Mouse (Mus musculus): ENCODE measurements around the gene Tmem185a. TPM values are rescaled to one million over a fixed set of nuclear protein-coding genes. Genes with fewer than 3 reads are reported as not detected.
"Not testable (repeated sequence)": the region's sequence is repeated elsewhere in the genome, so short reads cannot be mapped to it uniquely, and the experiment has no call there.

Gene Tmem185a
- 34.7 and 37.5 TPM in 2 replicates for polyA plus RNA-seq (2015; fragmentation: Nextera tagmentation; extraction: Ambion mirVana)

GRCm38 (mm10) chrX:70476792-70477776, at the start of gene Tmem185a:
Tmem185a (minus strand) TSS chrX:70477180.
- peak within 1 kb of the TSS; percentile 75 for H3K9ac ChIP-seq (ENCODE audit: low read length)
- H3K27ac ChIP-seq (ENCODE audit: low read length) = peak within 1 kb of the TSS; percentile 73
- H3K36me3 ChIP-seq (ENCODE audit: control insufficient read depth, insufficient read depth, low read length) = no peaks in the 10 kb centered on the region
- WGBS = 20% methylated on average over 34 of the region's 42 CpGs
- no peaks in the 10 kb centered on the region; the same call in 1 of the 2 replicates for H3K27me3 ChIP-seq (ENCODE audit: control insufficient read depth, insufficient read depth, low read length)
- peak; percentile 94 for ATAC-seq (ENCODE audit: insufficient read depth, low FRiP score)
- peak within 1 kb of the TSS; percentile 56 for H3K4me2 ChIP-seq (ENCODE audit: low read depth, low read length)
- H3K4me1 ChIP-seq (ENCODE audit: control insufficient read depth, insufficient read depth, low read length) = no peaks in the 10 kb centered on the region
- H3K4me3 ChIP-seq (replicated peaks; ENCODE audit: low read length) = peak within 1 kb of the TSS; percentile 61
- H3K9me3 ChIP-seq (replicated peaks; ENCODE audit: control insufficient read depth, low read length) = no peaks in the 10 kb centered on the region

- 58% methylated on average over 3 of the region's 3 CpGs for WGBS
- not testable (repeated sequence) for H3K4me2 ChIP-seq (ENCODE audit: low read depth, low read length); H3K27ac ChIP-seq (ENCODE audit: low read length); H3K36me3 ChIP-seq (ENCODE audit: control insufficient read depth, insufficient read depth, low read length); H3K4me3 ChIP-seq (replicated peaks; ENCODE audit: low read length); H3K27me3 ChIP-seq (ENCODE audit: control insufficient read depth, insufficient read depth, low read length); H3K9ac ChIP-seq (ENCODE audit: low read length); H3K9me3 ChIP-seq (replicated peaks; ENCODE audit: control insufficient read depth, low read length); ATAC-seq (ENCODE audit: insufficient read depth, low FRiP score); H3K4me1 ChIP-seq (ENCODE audit: control insufficient read depth, insufficient read depth, low read length)
Observed at GRCm38 (mm10) chrX:70514413-70514812, 37.4 kb upstream of the Tmem185a start.

GRCm38 (mm10) chrX:70487328-70487727, 10.3 kb upstream of the Tmem185a start:
- not testable (repeated sequence) for H3K36me3 ChIP-seq (ENCODE audit: control insufficient read depth, insufficient read depth, low read length); H3K27ac ChIP-seq (ENCODE audit: low read length); ATAC-seq (ENCODE audit: insufficient read depth, low FRiP score); H3K9ac ChIP-seq (ENCODE audit: low read length); H3K4me1 ChIP-seq (ENCODE audit: control insufficient read depth, insufficient read depth, low read length); H3K4me2 ChIP-seq (ENCODE audit: low read depth, low read length); H3K4me3 ChIP-seq (replicated peaks; ENCODE audit: low read length); H3K9me3 ChIP-seq (replicated peaks; ENCODE audit: control insufficient read depth, low read length); H3K27me3 ChIP-seq (ENCODE audit: control insufficient read depth, insufficient read depth, low read length)
- WGBS = no CpG with 5 or more reads among the region's 1 CpGs

GRCm38 (mm10) chrX:70482154-70482553, 5.2 kb upstream of the Tmem185a start:
- no peak overlapping the region for H3K4me2 ChIP-seq (ENCODE audit: low read depth, low read length)
- no peak overlapping the region for H3K27ac ChIP-seq (ENCODE audit: low read length)
- no peak for ATAC-seq (ENCODE audit: insufficient read depth, low FRiP score)
- H3K4me3 ChIP-seq (replicated peaks; ENCODE audit: low read length) = no peak overlapping the region
- no peaks in the 10 kb centered on the region; the same call in 1 of the 2 replicates for H3K27me3 ChIP-seq (ENCODE audit: control insufficient read depth, insufficient read depth, low read length)
- no peaks in the 10 kb centered on the region for H3K4me1 ChIP-seq (ENCODE audit: control insufficient read depth, insufficient read depth, low read length)
- WGBS = 62% methylated on average over 2 of the region's 2 CpGs
- H3K9ac ChIP-seq (ENCODE audit: low read length) = no peak overlapping the region
- no peaks in the 10 kb centered on the region for H3K36me3 ChIP-seq (ENCODE audit: control insufficient read depth, insufficient read depth, low read length)
- no peaks in the 10 kb centered on the region for H3K9me3 ChIP-seq (replicated peaks; ENCODE audit: control insufficient read depth, low read length)

GRCm38 (mm10) chrX:70478701-70479100, 1.7 kb upstream of the Tmem185a start:
- Histone ChIP-seq H3K4me3 (replicated peaks; ENCODE audit: low read length) (no peak overlapping the region), H3K4me1 (ENCODE audit: control insufficient read depth, insufficient read depth, low read length) (no peaks in the 10 kb centered on the region), H3K9ac (ENCODE audit: low read length) (no peak overlapping the region), H3K9me3 (replicated peaks; ENCODE audit: control insufficient read depth, low read length) (no peaks in the 10 kb centered on the region), H3K36me3 (ENCODE audit: control insufficient read depth, insufficient read depth, low read length) (no peaks in the 10 kb centered on the region), H3K4me2 (ENCODE audit: low read depth, low read length) (no peak overlapping the region), H3K27me3 (ENCODE audit: control insufficient read depth, insufficient read depth, low read length) (no peaks in the 10 kb centered on the region; the same call in 1 of the 2 replicates), H3K27ac (ENCODE audit: low read length) (no peak overlapping the region)
- ATAC-seq (ENCODE audit: insufficient read depth, low FRiP score) = no peak
- 47% methylated on average over 5 of the region's 5 CpGs for WGBS

GRCm38 (mm10) chrX:70475215-70475765, 1.7 kb downstream of the Tmem185a start:
- Histone ChIP-seq H3K27ac (ENCODE audit: low read length) (no peak overlapping the region), H3K9me3 (replicated peaks; ENCODE audit: control insufficient read depth, low read length) (no peaks in the 10 kb centered on the region), H3K4me3 (replicated peaks; ENCODE audit: low read length) (0 out of 2 replicates have a peak overlapping the region, but pooled peaks have one; percentile 4), H3K36me3 (ENCODE audit: control insufficient read depth, insufficient read depth, low read length) (no peaks in the 10 kb centered on the region), H3K27me3 (ENCODE audit: control insufficient read depth, insufficient read depth, low read length) (no peaks in the 10 kb centered on the region; the same call in 1 of the 2 replicates), H3K4me2 (ENCODE audit: low read depth, low read length) (peak overlapping the region; percentile 56; the same call in 1 of the 2 replicates), H3K9ac (ENCODE audit: low read length) (no peak overlapping the region), H3K4me1 (ENCODE audit: control insufficient read depth, insufficient read depth, low read length) (no peaks in the 10 kb centered on the region)
- WGBS = 81% methylated on average over 3 of the region's 3 CpGs
- no peak for ATAC-seq (ENCODE audit: insufficient read depth, low FRiP score)

GRCm38 (mm10) chrX:70466897-70467296, 10.1 kb downstream of the Tmem185a start:
- Histone ChIP-seq H3K9ac (ENCODE audit: low read length) (no peak overlapping the region), H3K4me3 (replicated peaks; ENCODE audit: low read length) (no peak overlapping the region), H3K36me3 (ENCODE audit: control insufficient read depth, insufficient read depth, low read length) (no peaks in the 10 kb centered on the region), H3K27me3 (ENCODE audit: control insufficient read depth, insufficient read depth, low read length) (no peaks in the 10 kb centered on the region), H3K27ac (ENCODE audit: low read length) (no peak overlapping the region), H3K4me2 (ENCODE audit: low read depth, low read length) (no peak overlapping the region), H3K4me1 (ENCODE audit: control insufficient read depth, insufficient read depth, low read length) (no peaks in the 10 kb centered on the region), H3K9me3 (replicated peaks; ENCODE audit: control insufficient read depth, low read length) (no peaks in the 10 kb centered on the region)
- 52% methylated on average over 1 of the region's 1 CpGs for WGBS
- no peak for ATAC-seq (ENCODE audit: insufficient read depth, low FRiP score)

- Histone ChIP-seq H3K9ac (ENCODE audit: low read length) (no peak overlapping the region), H3K4me3 (replicated peaks; ENCODE audit: low read length) (no peak overlapping the region), H3K9me3 (replicated peaks; ENCODE audit: control insufficient read depth, low read length) (no peaks in the 10 kb centered on the region), H3K27ac (ENCODE audit: low read length) (no peak overlapping the region), H3K4me2 (ENCODE audit: low read depth, low read length) (no peak overlapping the region), H3K36me3 (ENCODE audit: control insufficient read depth, insufficient read depth, low read length) (no peaks in the 10 kb centered on the region), H3K4me1 (ENCODE audit: control insufficient read depth, insufficient read depth, low read length) (no peaks in the 10 kb centered on the region), H3K27me3 (ENCODE audit: control insufficient read depth, insufficient read depth, low read length) (no peaks in the 10 kb centered on the region)
- WGBS = 90% methylated on average over 2 of the region's 2 CpGs
- ATAC-seq (ENCODE audit: insufficient read depth, low FRiP score) = no peak
Observed at GRCm38 (mm10) chrX:70465489-70465888, 11.5 kb downstream of the Tmem185a start.

- H3K9ac ChIP-seq (ENCODE audit: low read length) = no peak overlapping the region
- H3K4me1 ChIP-seq (ENCODE audit: control insufficient read depth, insufficient read depth, low read length) = no peaks in the 10 kb centered on the region
- no peak overlapping the region for H3K4me2 ChIP-seq (ENCODE audit: low read depth, low read length)
- H3K9me3 ChIP-seq (replicated peaks; ENCODE audit: control insufficient read depth, low read length) = no peaks in the 10 kb centered on the region
- no peak for ATAC-seq (ENCODE audit: insufficient read depth, low FRiP score)
- no peak overlapping the region for H3K27ac ChIP-seq (ENCODE audit: low read length)
- H3K27me3 ChIP-seq (ENCODE audit: control insufficient read depth, insufficient read depth, low read length) = no peaks in the 10 kb centered on the region
- H3K36me3 ChIP-seq (ENCODE audit: control insufficient read depth, insufficient read depth, low read length) = no peaks in the 10 kb centered on the region
- H3K4me3 ChIP-seq (replicated peaks; ENCODE audit: low read length) = no peak overlapping the region
- 78% methylated on average over 5 of the region's 5 CpGs for WGBS
Observed at GRCm38 (mm10) chrX:70463621-70464020, 13.4 kb downstream of the Tmem185a start.
